In the genomic region with DNA sequence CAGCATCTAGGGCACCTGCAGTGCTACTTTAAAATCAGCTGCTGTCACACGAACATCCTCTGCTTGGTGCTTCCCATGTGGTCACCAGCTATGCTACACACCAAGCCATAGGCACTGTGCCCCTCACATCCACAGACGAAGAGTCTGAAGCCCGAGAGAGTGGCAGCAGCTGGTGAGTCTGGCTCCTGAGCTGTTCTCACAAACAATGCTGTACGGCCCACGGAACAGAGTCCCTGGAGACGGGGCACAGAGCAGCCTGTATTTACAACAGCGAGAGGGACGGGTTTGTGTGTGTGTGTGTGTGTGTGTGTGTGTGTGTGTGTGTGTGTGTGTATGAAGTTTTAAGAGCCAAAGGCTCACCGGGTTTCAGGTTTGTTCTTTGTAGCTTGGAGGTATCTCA, we compare ENCODE assay signal across 9 mouse cellular contexts. TPM values are rescaled to one million over a fixed set of nuclear protein-coding genes. Genes with fewer than 3 reads are reported as not detected.
DNase-seq lines count a peak whose midpoint lies in the region; ATAC-seq and TF ChIP-seq lines count a peak whose summit lies in the region.
"Had no signal": no experiment of that assay in that cellular context is flagged by ENCODE, and none has a peak within 500 bp of the region (broad histone marks: within the 10 kb centered on the region; RNA-seq: fewer than 3 reads in every experiment).

No protein-coding gene starts in this region.

- H3K36me3 ChIP-seq in thymus, adult 2 months (ENCODE audit: control insufficient read depth, insufficient read depth, low read length): no peaks in the 10 kb centered on the region
- H3K36me3 ChIP-seq in hindbrain, embryonic 16.5 days (ENCODE audit: control insufficient read depth, insufficient read depth, low read length): no peaks in the 10 kb centered on the region
- no peaks in the 10 kb centered on the region for H3K36me3 ChIP-seq in neural tube, embryonic 14.5 days (ENCODE audit: control insufficient read depth, insufficient read depth, low read length)

- peak; percentile 81 for ATAC-seq in hindbrain, embryonic 16.5 days
- ATAC-seq in neural tube, embryonic 14.5 days (ENCODE audit: low read depth): peak; percentile 87
- ATAC-seq in megakaryocyte progenitor cell, adult 5-6 weeks (replicated peaks; ENCODE audit: poor library complexity): no peak
- ATAC-seq: Patski had no signal

- DNase-seq in thymus, postnatal 0 days (ENCODE audit: low spot score): peak; percentile 64
- no peak for DNase-seq in thymus, adult 2 months
- DNase-seq in gastrocnemius, adult 18-20 months (ENCODE audit: low spot score): no peak
- DNase-seq in gastrocnemius, postnatal 4 days (ENCODE audit: low spot score in 2 of 2): no peak
- no peak for DNase-seq in left cerebral cortex, adult 18-20 months (ENCODE audit: low spot score in 2 of 2)

- 38% methylated on average over 9 of the region's 9 CpGs for WGBS in thymus, adult 2 months
- 9% methylated on average over 9 of the region's 9 CpGs for WGBS in hindbrain, embryonic 16.5 days
- 6% methylated on average over 9 of the region's 9 CpGs for WGBS in neural tube, embryonic 14.5 days

- H3K27me3 ChIP-seq in thymus, adult 2 months (ENCODE audit: control insufficient read depth, insufficient read depth, low read length): no peaks in the 10 kb centered on the region
- H3K27me3 ChIP-seq in hindbrain, embryonic 16.5 days (replicated peaks; ENCODE audit: control insufficient read depth, insufficient read depth, low read length): no peaks in the 10 kb centered on the region
- no peaks in the 10 kb centered on the region for H3K27me3 ChIP-seq in neural tube, embryonic 14.5 days (ENCODE audit: control insufficient read depth, insufficient read depth, low read length)
- H3K27me3 ChIP-seq: Patski had no signal

- no peaks in the 10 kb centered on the region for H3K9me3 ChIP-seq in hindbrain, embryonic 16.5 days (ENCODE audit: control insufficient read depth, low read length)
- no peaks in the 10 kb centered on the region for H3K9me3 ChIP-seq in neural tube, embryonic 14.5 days (ENCODE audit: control insufficient read depth, low read length)

- H3K4me2 ChIP-seq in hindbrain, embryonic 16.5 days (ENCODE audit: low read length): no peak overlapping the region
- no peak overlapping the region for H3K4me2 ChIP-seq in neural tube, embryonic 14.5 days (ENCODE audit: low read depth, low read length)

- no peak overlapping the region for H3K4me3 ChIP-seq in thymus, adult 2 months (ENCODE audit: control insufficient read depth, insufficient read depth, low read length)
- no peak overlapping the region for H3K4me3 ChIP-seq in hindbrain, embryonic 16.5 days (ENCODE audit: low read length)
- no peak overlapping the region for H3K4me3 ChIP-seq in neural tube, embryonic 14.5 days (ENCODE audit: low read depth, low read length)

- H3K27ac ChIP-seq in thymus, adult 2 months (ENCODE audit: control insufficient read depth, insufficient read depth, low read length): no peak overlapping the region
- no peak overlapping the region for H3K27ac ChIP-seq in hindbrain, embryonic 16.5 days (ENCODE audit: low read depth, low read length)
- peak overlapping the region; percentile 58; the same call in 1 of the 2 replicates for H3K27ac ChIP-seq in neural tube, embryonic 14.5 days (ENCODE audit: low read depth, low read length)

- no peak for TF ChIP-seq CTCF in thymus, adult 2 months (IDR thresholded peaks at IDR 0.05; ENCODE audit: borderline replicate concordance, control insufficient read depth, extremely low read depth, insufficient read depth, low read length, poor library complexity)

- TF ChIP-seq POLR2A in thymus, adult 2 months (IDR thresholded peaks at IDR 0.05; ENCODE audit: control insufficient read depth, extremely low read depth, insufficient read depth, low read length, poor library complexity): no peak

- H3K4me1 ChIP-seq in thymus, adult 2 months (replicated peaks; ENCODE audit: control insufficient read depth, insufficient read depth, low read length): peaks cover 38% of the 10 kb centered on the region
- peaks cover 4% of the 10 kb centered on the region; the same call in 1 of the 2 replicates for H3K4me1 ChIP-seq in hindbrain, embryonic 16.5 days (ENCODE audit: control insufficient read depth, insufficient read depth, low read depth, low read length)
- H3K4me1 ChIP-seq in neural tube, embryonic 14.5 days (ENCODE audit: control insufficient read depth, insufficient read depth, low read length): peaks cover 10% of the 10 kb centered on the region; the same call in 1 of the 2 replicates

- no peak overlapping the region; the same call in 1 of the 2 replicates for H3K9ac ChIP-seq in hindbrain, embryonic 16.5 days (ENCODE audit: low read depth, low read length)
- no peak overlapping the region for H3K9ac ChIP-seq in neural tube, embryonic 14.5 days (replicated peaks; ENCODE audit: low read depth, low read length)

RNA-seq across cellular contexts. Expression of a gene that starts 50.7 kb away (rescaled TPM):
- polyA plus RNA-seq in thymus, postnatal 0 days (2015; fragmentation: Nextera tagmentation; extraction: Ambion mirVana): 109 and 131 TPM in 2 replicates
- polyA plus RNA-seq in thymus, adult 2 months (2012; rRNA removed): 25.2 and 28.9 TPM in 2 replicates
- 74.7 and 75.9 TPM in 2 replicates for polyA plus RNA-seq in hindbrain, embryonic 16.5 days (2015; fragmentation: Nextera tagmentation; extraction: Ambion mirVana)
- polyA plus RNA-seq in neural tube, embryonic 14.5 days (2014; fragmentation: Nextera tagmentation; extraction: Ambion mirVana): 91.6 and 99.5 TPM in 2 replicates
- total RNA-seq in gastrocnemius, adult 18-20 months (2021): 1 to 10 TPM in 1 of 2 experiments, under 1 TPM in 1; 0.57 to 2.0 TPM
- total RNA-seq in megakaryocyte progenitor cell, adult 5-6 weeks (2015): 12.8 and 19.5 TPM in 2 replicates
- total RNA-seq in megakaryocyte progenitor cell, adult 5-6 weeks (2017): 32.5 and 34.0 TPM in 2 replicates
- total RNA-seq in gastrocnemius, postnatal 4 days (2021): 10 to 100 TPM; 36.3 to 37.7 TPM
- total RNA-seq in left cerebral cortex, adult 18-20 months (2021): 10 to 100 TPM; 40.2 to 50.3 TPM

Comparison
In these comparisons a context has a peak if more than half of its experiments do, and no peak if none do; other contexts are left out.
1. RNA of a gene that starts 50.7 kb away (total RNA-seq): 40.2 to 50.3 TPM in left cerebral cortex, adult 18-20 months, 36.3 to 37.7 TPM in gastrocnemius, postnatal 4 days and 12.8 to 34.0 TPM in megakaryocyte progenitor cell, adult 5-6 weeks; 0.57 to 2.0 TPM in gastrocnemius, adult 18-20 months; every median in the first group is over 4 times any median in the second.